Mouse (Mus musculus) CD4-positive, CD25-positive, alpha-beta regulatory T cell (primary cell): Measurements from ENCODE around the gene Upf1. TPM values are rescaled to one million over a fixed set of nuclear protein-coding genes. Genes with fewer than 3 reads are reported as not detected.

Source experiments
- polyA plus RNA-seq: library from polyadenylated mRNA; unstranded; fragments of 100-300 nt; shearing (Covaris generic); gene quantifications from one replicate; pipeline ENCODE4 v1.2.1, GENCODE M21; 2017

Upf1 gene
- 90.9 TPM for polyA plus RNA-seq

GRCm38 (mm10) chr8:70353194-70353817, at the start of gene Upf1:
Gene Upf1 (minus strand): TSS chr8:70353278.

GRCm38 (mm10) chr8:70373397-70374317, 20.6 kb upstream of the Upf1 start, which contains the start of gene Comp:
Gene Comp (plus strand): TSS chr8:70373558.

DNA sequence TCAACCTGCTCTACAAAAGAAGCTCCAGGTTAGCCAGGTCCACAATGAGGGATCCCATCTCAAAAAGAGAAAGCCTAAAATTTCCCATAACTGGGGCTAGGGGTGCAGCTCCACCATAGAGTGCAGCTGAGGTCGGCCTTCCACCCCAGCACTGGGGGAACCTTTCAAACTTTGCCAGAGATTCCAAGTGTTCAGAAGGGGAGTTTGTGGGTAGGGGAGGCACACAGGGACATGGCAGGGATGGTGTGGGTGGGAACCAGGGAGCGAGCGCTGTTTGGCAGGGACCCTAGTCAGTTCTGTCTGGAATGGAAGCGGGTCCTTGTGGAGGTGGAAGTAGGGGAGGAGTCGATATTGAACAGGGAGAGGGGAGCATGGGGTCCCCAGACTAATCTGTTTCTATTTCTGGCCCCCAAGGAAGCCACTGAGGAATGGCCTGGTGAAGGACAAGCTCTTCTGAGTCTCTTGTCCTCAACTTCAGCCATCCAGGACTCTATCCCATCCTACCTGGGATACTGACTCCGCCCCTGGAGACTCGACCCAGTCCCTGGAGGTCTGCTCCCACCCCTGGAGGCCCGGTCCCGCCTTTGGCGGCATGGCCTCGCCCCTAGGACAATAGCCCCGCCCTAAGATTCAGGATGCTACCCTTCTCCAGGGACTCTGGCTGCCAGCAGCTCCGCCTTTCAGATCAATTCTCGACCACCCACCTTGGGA, 23.8 kb downstream of the Upf1 start, which contains the start of gene Gdf1:
Gdf1 (plus strand) TSS at position 694 of the 711 bp plus-strand sequence.

DNA sequence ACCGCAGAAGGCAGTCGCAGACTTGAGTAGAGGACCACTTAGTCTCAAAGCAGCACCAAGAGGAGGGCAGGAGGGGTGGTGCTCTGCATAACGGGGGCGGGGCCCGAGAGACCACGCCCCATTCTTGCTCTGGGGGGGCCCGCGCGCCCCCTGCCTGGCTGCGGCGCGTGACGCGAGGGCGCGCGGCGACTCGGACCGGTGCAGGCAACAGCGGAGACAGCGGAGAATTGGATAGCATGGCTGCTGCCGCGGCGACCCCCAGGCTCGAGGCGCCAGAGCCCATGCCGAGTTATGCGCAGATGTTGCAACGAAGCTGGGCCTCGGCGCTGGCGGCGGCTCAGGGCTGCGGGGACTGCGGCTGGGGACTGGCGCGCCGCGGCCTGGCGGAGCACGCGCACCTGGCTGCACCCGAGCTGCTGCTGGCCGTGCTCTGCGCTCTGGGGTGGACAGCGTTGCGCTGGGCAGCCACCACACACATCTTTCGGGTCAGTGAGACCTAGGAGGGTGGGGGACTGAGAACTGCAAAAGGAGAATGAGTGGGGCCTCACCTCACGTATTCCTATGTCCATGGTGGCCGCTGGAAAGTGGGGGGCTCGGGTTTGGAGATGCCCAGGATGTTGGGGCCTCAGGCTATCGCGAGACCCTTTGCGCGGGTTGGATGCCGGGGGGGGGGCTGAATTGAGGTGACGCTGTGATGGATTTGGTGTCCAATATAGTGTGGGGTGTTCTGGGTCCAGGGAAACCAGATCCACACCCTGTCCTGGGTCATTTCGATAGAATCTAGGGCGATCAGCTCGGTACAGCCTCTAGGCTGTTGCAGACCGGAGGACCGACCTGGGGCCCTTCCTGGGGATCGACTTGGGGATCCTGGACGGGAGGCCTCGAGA, 37.2 kb downstream of the Upf1 start, which contains the start of gene Cers1:
Cers1 (plus strand) TSS at position 152 of the 887 bp plus-strand sequence.

GRCm38 (mm10) chr8:70302358-70302890, 50.7 kb downstream of the Upf1 start, which contains the start of the genes Ddx49 and Cope:
Gene Ddx49 (minus strand): TSS chr8:70302489.
Gene Cope (plus strand): TSS chr8:70302518.

DNA sequence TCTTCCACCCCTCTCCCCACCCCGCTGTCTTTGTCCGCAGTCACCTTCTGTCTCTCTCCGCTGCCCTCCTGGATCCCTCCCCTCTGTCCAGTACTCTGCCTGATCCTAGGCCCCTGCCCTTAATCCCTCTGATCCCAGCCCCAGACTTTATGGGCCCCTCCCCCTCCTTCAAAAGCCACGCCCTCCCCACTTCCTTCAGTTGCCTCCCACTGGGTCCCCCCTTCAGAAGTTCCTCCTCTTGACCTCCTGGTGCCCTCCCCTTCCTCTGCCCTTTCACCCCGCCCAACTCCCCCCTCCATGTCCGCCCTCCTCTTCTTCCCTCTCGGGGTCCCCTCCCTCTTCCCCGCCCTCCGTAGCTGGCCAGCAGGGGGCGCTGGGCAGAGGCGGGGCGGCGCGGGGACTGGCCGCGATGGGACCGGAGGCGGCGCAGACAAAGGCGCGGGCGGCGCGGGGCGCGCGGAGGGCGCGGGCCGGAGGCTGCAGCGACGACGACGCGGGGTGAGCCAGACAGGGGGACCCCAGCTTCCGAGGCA, 70.4 kb downstream of the Upf1 start, which contains the start of gene Homer3:
Homer3 (plus strand) TSS at position 225 of the 533 bp plus-strand sequence.

Other genes with a start within 250 kb of the Upf1 start
- gene Ncan, start 232.4 kb downstream of the Upf1 start, polyA plus RNA-seq = 0.02 TPM
- 60.4 TPM for gene Nr2c2ap, start 221.9 kb downstream of the Upf1 start, polyA plus RNA-seq
- gene Rfxank, start 214.1 kb downstream of the Upf1 start, polyA plus RNA-seq = 35.4 TPM
- gene Borcs8, start 213.8 kb downstream of the Upf1 start, polyA plus RNA-seq = 59.2 TPM
- 1.3 TPM for gene Mef2b, start 213.6 kb downstream of the Upf1 start, polyA plus RNA-seq
- gene Tmem161a, start 180.9 kb downstream of the Upf1 start, polyA plus RNA-seq = 49.3 TPM
- 15.5 TPM for gene Slc25a42, start 141.0 kb downstream of the Upf1 start, polyA plus RNA-seq
- 44.0 TPM for gene Sugp2, start 119.1 kb downstream of the Upf1 start, polyA plus RNA-seq
- gene Armc6, start 118.8 kb downstream of the Upf1 start, polyA plus RNA-seq = 11.7 TPM
- 6.7 TPM for gene Homer3, start 70.5 kb downstream of the Upf1 start, polyA plus RNA-seq
- gene Ddx49, start 50.8 kb downstream of the Upf1 start, polyA plus RNA-seq = 56.7 TPM
- gene Cope, start 50.8 kb downstream of the Upf1 start, polyA plus RNA-seq = 351 TPM
- not detected for gene Cers1, start 37.5 kb downstream of the Upf1 start, polyA plus RNA-seq
- gene Gdf1, start 23.5 kb downstream of the Upf1 start, polyA plus RNA-seq = 0.57 TPM
- gene Comp, start 20.3 kb upstream of the Upf1 start, polyA plus RNA-seq = 2.5 TPM
- 16.7 TPM for gene Crtc1, start 86.3 kb upstream of the Upf1 start, polyA plus RNA-seq
- 19.3 TPM for gene Klhl26, start 123.7 kb upstream of the Upf1 start, polyA plus RNA-seq
- not detected for gene Tmem59l, start 134.1 kb upstream of the Upf1 start, polyA plus RNA-seq
- not detected for gene Crlf1, start 139.9 kb upstream of the Upf1 start, polyA plus RNA-seq
- gene Rex1bd, start 153.5 kb upstream of the Upf1 start, polyA plus RNA-seq = 108 TPM
- gene Uba52, start 157.5 kb upstream of the Upf1 start, polyA plus RNA-seq = 975 TPM
- gene Fkbp8, start 174.4 kb upstream of the Upf1 start, polyA plus RNA-seq = 422 TPM
- gene Kxd1, start 174.7 kb upstream of the Upf1 start, polyA plus RNA-seq = 90.3 TPM
- gene Ell, start 186.2 kb upstream of the Upf1 start, polyA plus RNA-seq = 39.6 TPM
- gene Isyna1, start 241.1 kb upstream of the Upf1 start, polyA plus RNA-seq = 95.3 TPM